Mouse (Mus musculus): ENCODE results near the gene Psmb10. TPM values are rescaled to one million over a fixed set of nuclear protein-coding genes. Genes with fewer than 3 reads are reported as not detected.

Gene Psmb10
- total RNA-seq, 2 experiments from 2014 or later: 26.8 to 29.8 TPM

- no peak for DNase-seq (ENCODE audit: low spot score in 2 of 2)
Measured at GRCm38 (mm10) chr8:105942026-105942425, 3.8 kb upstream of the Psmb10 start.

GRCm38 (mm10) chr8:105937496-105938305 is 543 bp downstream of the Psmb10 start:
- peak in 1 of 2 experiments; percentile 24 for DNase-seq (ENCODE audit: low spot score in 2 of 2)

- DNase-seq (ENCODE audit: low spot score in 2 of 2): peak; percentile 70 to 86
Measured at GRCm38 (mm10) chr8:105936866-105937475, 1.3 kb downstream of the Psmb10 start.

GRCm38 (mm10) chr8:105935863-105936603 is 2.2 kb downstream of the Psmb10 start:
- DNase-seq (ENCODE audit: low spot score in 2 of 2): no peak

DNA sequence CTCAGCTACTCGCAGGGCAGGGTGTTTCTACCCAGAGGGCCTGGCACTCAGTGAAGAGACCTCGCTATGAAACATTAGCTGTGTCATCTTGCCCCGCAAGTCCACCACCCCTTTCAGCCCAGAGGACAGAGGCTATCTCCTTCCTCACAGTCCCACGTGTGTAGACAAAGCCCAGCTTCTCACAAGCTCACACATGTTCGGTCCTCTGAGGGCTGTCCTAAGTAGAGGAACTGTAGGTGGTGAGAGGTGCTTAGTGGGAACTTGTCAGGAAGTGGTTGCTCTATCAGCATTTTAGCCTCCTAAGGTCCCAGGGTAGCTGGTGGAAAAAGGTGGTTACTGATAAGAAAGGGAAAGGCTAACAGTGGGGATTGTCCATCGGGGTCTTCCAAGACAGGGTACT is 3.1 kb downstream of the Psmb10 start:
- no peak for DNase-seq (ENCODE audit: low spot score in 2 of 2)

- DNase-seq (ENCODE audit: low spot score in 2 of 2): no peak
Measured at GRCm38 (mm10) chr8:105933762-105934161, 4.5 kb downstream of the Psmb10 start, which contains the start of gene Ctrl. Gene Ctrl, minus strand, starts transcription at chr8:105933862.

DNA sequence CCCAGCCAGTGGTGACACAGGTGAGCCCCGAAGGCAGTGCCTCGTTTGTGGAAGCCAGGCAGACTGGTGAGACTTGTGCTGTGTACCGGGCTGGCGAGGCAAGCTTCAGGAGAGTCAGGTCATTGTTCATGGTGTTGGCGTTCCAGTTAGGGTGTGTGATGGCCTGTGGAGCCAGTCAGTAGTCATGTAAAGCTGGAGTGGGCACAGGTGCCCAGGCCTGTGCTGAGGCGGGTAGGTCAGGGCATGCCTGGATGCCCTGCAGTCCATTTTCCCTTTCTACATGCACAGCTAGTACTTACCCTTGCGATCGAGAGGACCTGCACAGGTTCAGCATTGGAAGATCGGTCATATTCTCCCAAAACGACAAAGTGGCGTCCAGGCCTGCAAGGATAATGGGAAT is 5.7 kb downstream of the Psmb10 start:
- no peak for DNase-seq (ENCODE audit: low spot score in 2 of 2)

- DNase-seq (ENCODE audit: low spot score in 2 of 2): no peak
Measured at GRCm38 (mm10) chr8:105931271-105931670, 7.0 kb downstream of the Psmb10 start.

- DNase-seq (ENCODE audit: low spot score in 2 of 2): peak; percentile 77 to 81
Measured at GRCm38 (mm10) chr8:105930602-105931001, 7.6 kb downstream of the Psmb10 start.

GRCm38 (mm10) chr8:105925123-105925522 is 13.1 kb downstream of the Psmb10 start:
- no peak for DNase-seq (ENCODE audit: low spot score in 2 of 2)

- DNase-seq (ENCODE audit: low spot score in 2 of 2): no peak
Measured at GRCm38 (mm10) chr8:105919390-105919789, 18.9 kb downstream of the Psmb10 start.

DNA sequence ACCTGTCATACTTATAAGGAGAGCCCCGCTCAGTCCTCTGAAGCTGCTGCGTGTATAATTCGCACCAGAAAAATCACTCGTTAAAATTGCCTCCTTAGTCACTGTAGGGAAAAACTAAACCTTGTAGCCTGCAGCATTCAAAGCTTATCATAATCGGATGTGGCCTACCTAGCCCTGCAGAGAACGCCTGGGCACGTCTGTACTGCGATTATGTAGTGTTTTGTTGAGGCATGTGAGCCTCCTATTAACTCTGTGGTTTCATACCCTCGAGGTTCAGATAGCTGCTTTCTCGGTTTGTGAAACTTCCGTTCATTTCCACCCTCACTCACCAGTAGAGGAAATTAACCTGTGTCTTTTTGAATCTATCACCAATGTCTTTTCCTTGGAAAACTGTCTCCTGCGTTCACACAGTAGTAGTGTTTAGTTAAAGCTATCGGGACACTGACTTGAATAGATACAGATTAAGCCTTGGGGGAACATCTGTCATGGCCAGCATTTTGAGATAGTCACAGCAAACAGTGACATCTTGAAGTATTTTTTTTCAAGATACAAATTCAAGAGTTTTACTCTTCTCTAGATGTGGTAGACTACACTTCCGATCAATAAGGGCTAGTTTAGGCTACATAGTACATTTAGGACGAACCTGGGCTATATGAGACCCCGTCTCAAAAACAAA is 37.2 kb downstream of the Psmb10 start:
- no peak for DNase-seq (ENCODE audit: low spot score in 2 of 2)

DNA sequence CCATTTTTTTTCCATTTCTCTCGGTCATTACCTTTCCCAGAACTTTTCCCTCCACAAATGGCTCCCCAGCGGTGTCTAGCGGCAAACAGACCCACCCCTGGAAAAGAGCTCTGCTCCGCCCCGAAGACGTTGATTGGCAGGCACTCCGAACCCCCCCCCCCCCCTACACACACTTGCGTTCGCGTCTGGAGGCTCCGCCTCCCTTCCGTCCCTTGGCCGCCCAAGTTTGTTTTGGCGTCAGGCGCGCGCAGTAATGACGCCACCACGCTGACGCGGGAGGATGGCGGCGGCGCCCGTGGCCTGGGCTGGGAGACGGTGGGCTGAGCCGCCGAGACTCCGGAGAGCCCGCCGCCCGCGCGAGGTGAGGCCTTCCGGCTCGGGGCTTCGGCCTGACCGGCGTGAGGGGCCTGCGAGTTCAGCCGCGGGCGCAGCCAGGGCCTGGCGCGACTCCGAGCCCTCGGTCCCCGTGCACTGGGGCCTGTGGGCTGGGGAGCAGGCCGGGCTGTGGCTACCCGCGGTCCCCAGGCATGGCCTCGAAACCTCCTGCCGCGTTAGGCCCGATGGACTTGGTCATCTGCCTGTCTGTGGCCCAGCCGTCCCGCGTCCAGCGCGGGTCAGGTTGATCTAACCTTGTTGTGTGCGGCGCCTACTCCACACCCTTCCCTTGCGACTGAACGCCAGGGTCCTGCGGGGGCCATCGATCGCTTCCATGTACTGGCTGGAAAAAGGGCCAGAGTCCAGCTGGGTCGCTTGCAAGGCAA is 37.9 kb downstream of the Psmb10 start, which contains the start of gene Pskh1:
Pskh1 (plus strand) TSS at position 262 of the 761 bp plus-strand sequence.
- DNase-seq (ENCODE audit: low spot score in 2 of 2): peak; percentile 88 to 91

GRCm38 (mm10) chr8:105897801-105898480 is 40.3 kb downstream of the Psmb10 start:
- DNase-seq (ENCODE audit: low spot score in 2 of 2): no peak

DNA sequence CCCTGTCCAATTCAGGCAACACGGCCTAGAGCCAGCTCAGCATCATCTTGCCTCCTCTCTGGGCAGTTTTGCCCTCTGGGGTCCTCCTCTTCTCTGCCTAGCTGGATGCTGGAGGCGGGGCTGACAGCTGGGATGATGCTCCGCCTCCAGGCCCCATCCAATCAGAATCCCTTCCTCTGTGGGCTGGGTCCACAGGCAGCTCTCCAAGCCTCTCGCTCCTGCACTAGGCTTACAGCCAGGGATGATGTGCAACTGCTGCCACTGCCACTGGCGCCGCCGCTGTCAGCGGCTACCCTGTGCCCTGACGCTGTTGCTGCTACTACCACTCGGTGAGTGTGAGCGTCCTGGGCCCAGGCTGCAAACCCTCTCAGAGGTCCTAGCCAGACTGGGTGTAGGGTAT is 44.9 kb downstream of the Psmb10 start, which contains the start of gene Nrn1l:
Nrn1l (plus strand) TSS at position 229 of the 400 bp plus-strand sequence.
- DNase-seq (ENCODE audit: low spot score in 2 of 2): peak; percentile 59 to 79

DNA sequence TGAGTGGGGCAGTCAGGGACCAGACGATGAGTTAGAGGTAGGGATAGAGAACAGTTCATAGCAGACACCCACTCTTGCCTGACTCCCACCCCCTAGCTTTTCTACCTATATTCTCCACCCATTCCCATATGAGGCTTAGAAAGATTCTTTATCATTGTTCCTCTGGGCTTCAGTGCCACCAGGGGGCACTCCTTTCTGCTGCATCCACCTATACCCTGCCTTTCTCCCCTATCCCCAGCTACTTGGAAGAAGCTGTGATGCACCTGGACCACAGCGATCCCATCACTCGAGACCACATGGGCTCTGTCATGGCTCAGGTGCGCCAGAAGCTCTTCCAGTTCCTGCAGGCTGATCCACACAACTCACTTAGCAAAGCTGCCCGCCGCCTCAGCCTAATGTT is 45.8 kb downstream of the Psmb10 start:
- DNase-seq (ENCODE audit: low spot score in 2 of 2): no peak

- DNase-seq (ENCODE audit: low spot score in 2 of 2): peak in 1 of 2 experiments; percentile 50
Measured at GRCm38 (mm10) chr8:105890870-105891269, 47.4 kb downstream of the Psmb10 start.

GRCm38 (mm10) chr8:105889756-105890465 is 48.3 kb downstream of the Psmb10 start:
- DNase-seq (ENCODE audit: low spot score in 2 of 2): no peak
